Mouse (Mus musculus): ENCODE measurements around the gene 2310034G01Rik.

Gene 2310034G01Rik

GRCm38 (mm10) chr19:46328081-46329030 is 21.7 kb downstream of the 2310034G01Rik start, which contains the start of gene Fbxl15:
Gene Fbxl15 (plus strand): TSS chr19:46328184.
- DNase-seq (ENCODE audit: low spot score in 2 of 2): peak; percentile 91 to 96

- peak in 1 of 2 experiments; percentile 63 for DNase-seq (ENCODE audit: low spot score in 2 of 2)
Measured at GRCm38 (mm10) chr19:46327531-46328064, 22.5 kb downstream of the 2310034G01Rik start.

GRCm38 (mm10) chr19:46326756-46327305 is 23.3 kb downstream of the 2310034G01Rik start, which contains the start of gene Psd:
Gene Psd (minus strand): TSS chr19:46327156.
- peak; percentile 56 to 84 for DNase-seq (ENCODE audit: low spot score in 2 of 2)

GRCm38 (mm10) chr19:46326019-46326755 is 23.9 kb downstream of the 2310034G01Rik start:
- no peak for DNase-seq (ENCODE audit: low spot score in 2 of 2)

- DNase-seq (ENCODE audit: low spot score in 2 of 2): no peak
Measured at GRCm38 (mm10) chr19:46324918-46325317, 25.2 kb downstream of the 2310034G01Rik start.

- no peak for DNase-seq (ENCODE audit: low spot score in 2 of 2)
Measured at GRCm38 (mm10) chr19:46324366-46324765, 25.7 kb downstream of the 2310034G01Rik start.

GRCm38 (mm10) chr19:46323716-46324115 is 26.4 kb downstream of the 2310034G01Rik start:
- DNase-seq (ENCODE audit: low spot score in 2 of 2): no peak

GRCm38 (mm10) chr19:46322996-46323572 is 27.0 kb downstream of the 2310034G01Rik start:
- no peak for DNase-seq (ENCODE audit: low spot score in 2 of 2)

- DNase-seq (ENCODE audit: low spot score in 2 of 2): no peak
Measured at GRCm38 (mm10) chr19:46322144-46322995, 27.7 kb downstream of the 2310034G01Rik start.

GRCm38 (mm10) chr19:46321101-46321943 is 28.8 kb downstream of the 2310034G01Rik start:
- DNase-seq (ENCODE audit: low spot score in 2 of 2): peak in 1 of 2 experiments; percentile 57

GRCm38 (mm10) chr19:46320076-46320785 is 29.9 kb downstream of the 2310034G01Rik start:
- DNase-seq (ENCODE audit: low spot score in 2 of 2): peak; percentile 11 to 60

GRCm38 (mm10) chr19:46318586-46319378 is 31.3 kb downstream of the 2310034G01Rik start:
- DNase-seq (ENCODE audit: low spot score in 2 of 2): peak; percentile 34 to 70

GRCm38 (mm10) chr19:46318031-46318471 is 32.1 kb downstream of the 2310034G01Rik start:
- peak; percentile 12 to 68 for DNase-seq (ENCODE audit: low spot score in 2 of 2)

- peak in 1 of 2 experiments; percentile 62 for DNase-seq (ENCODE audit: low spot score in 2 of 2)
Measured at GRCm38 (mm10) chr19:46317546-46317885, 32.6 kb downstream of the 2310034G01Rik start.

- DNase-seq (ENCODE audit: low spot score in 2 of 2): peak in 1 of 2 experiments; percentile 66
Measured at GRCm38 (mm10) chr19:46316846-46317545, 33.1 kb downstream of the 2310034G01Rik start.

- peak; percentile 29 to 64 for DNase-seq (ENCODE audit: low spot score in 2 of 2)
Measured at GRCm38 (mm10) chr19:46315752-46316610, 34.1 kb downstream of the 2310034G01Rik start.

Measured in spleen, postnatal 4 days (tissue).